Mouse (Mus musculus) heart, embryonic 15.5 days (tissue): Measurements from ENCODE around the gene Adamtsl1. TPM values are rescaled to one million over a fixed set of nuclear protein-coding genes. Genes with fewer than 3 reads are reported as not detected.

ENCODE experiments used
- ATAC-seq: fragments of 200-750 bp; cut with Nextera tagmentation; replicated peaks from 2 replicates; pipeline ENCODE4 v1.8.0; 2017; ENCODE audit warnings: low read depth, moderate TSS enrichment; ENCODE audit not compliant: insufficient number of reproducible peaks, insufficient read depth, low FRiP score
- H3K27ac ChIP-seq: fragments of 300-500 bp; sonication (generic); 2 replicates; pipeline ENCODE4 v1.5.1; 2015; ENCODE audit warnings: mild to moderate bottlenecking, inconsistent platforms
- H3K27me3 ChIP-seq: fragments of 300-500 bp; sonication (generic); 2 replicates; pipeline ENCODE4 v1.6.1; 2015; ENCODE audit warnings: inconsistent platforms
- H3K36me3 ChIP-seq: fragments of 300-500 bp; sonication (generic); 2 replicates; pipeline ENCODE4 v1.6.1; 2015; ENCODE audit warnings: mild to moderate bottlenecking, inconsistent platforms
- H3K4me1 ChIP-seq: fragments of 300-500 bp; sonication (generic); replicated peaks from 2 replicates; pipeline ENCODE4 v1.6.1; 2015; ENCODE audit warnings: inconsistent platforms
- H3K4me2 ChIP-seq: fragments of 300-500 bp; sonication (generic); 2 replicates; pipeline ENCODE4 v1.6.1; 2015; ENCODE audit warnings: inconsistent platforms, mild to moderate bottlenecking, moderate library complexity
- H3K4me3 ChIP-seq: fragments of 300-500 bp; sonication (generic); 2 replicates; pipeline ENCODE4 v1.5.1; 2015; ENCODE audit warnings: mild to moderate bottlenecking, inconsistent platforms
- H3K9ac ChIP-seq: fragments of 300-500 bp; sonication (generic); 2 replicates; pipeline ENCODE4 v1.6.1; 2015; ENCODE audit warnings: mild to moderate bottlenecking, inconsistent platforms
- H3K9me3 ChIP-seq: fragments of 300-500 bp; sonication (generic); replicated peaks from 2 replicates; pipeline ENCODE4 v1.6.1; 2016; ENCODE audit warnings: inconsistent platforms
- WGBS: fragments of 180-500 bp; shearing (Covaris S2); methylation state at CpG from one replicate; pipeline ENCODE4 v1.1.7; 2015; ENCODE audit warnings: mixed read lengths; 5-methylcytosine and 5-hydroxymethylcytosine counted together
- polyA plus RNA-seq: library from polyadenylated mRNA; unstranded; fragments of >200 nt; fragmentation: Nextera tagmentation; extraction: Ambion mirVana; gene quantifications from 2 replicates; pipeline ENCODE4 v1.2.1, GENCODE M21; 2015

The Adamtsl1 gene
- polyA plus RNA-seq, 1 experiment from 2014 or later, result 9.8 TPM

GRCm38 (mm10) chr4:85814418-85814817 is 300.4 kb downstream of the Adamtsl1 start:
- no peak for ATAC-seq
- Histone ChIP-seq H3K9me3 (no peaks in the 10 kb centered on the region), H3K27me3 (no peaks in the 10 kb centered on the region), H3K9ac (no peak overlapping the region), H3K4me2 (no peak overlapping the region), H3K4me1 (no peaks in the 10 kb centered on the region), H3K4me3 (no peak overlapping the region), H3K27ac (no peak overlapping the region), H3K36me3 (no peaks in the 10 kb centered on the region)
- WGBS, result 55% methylated on average over 3 of the region's 3 CpGs

DNA sequence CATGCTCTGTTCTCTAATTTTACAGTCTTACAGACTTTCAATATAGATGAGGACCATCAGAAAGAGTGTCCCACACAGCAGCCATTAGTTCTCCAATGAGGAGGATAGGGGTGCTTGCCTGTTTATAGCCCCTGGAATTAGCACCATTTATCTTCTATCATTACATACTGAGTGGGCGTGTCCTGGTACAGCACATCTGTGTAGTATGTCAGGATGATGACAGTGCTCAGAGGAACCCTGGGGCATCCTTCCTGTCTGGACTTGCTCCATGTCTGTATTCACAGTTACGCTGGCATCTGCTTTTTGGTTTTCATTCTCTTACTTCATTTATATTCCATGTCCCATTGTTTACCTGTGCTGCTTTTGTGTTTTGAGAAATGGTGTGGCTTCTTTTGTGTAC is 304.5 kb downstream of the Adamtsl1 start:
- no peak for ATAC-seq
- H3K9me3 ChIP-seq, result no peaks in the 10 kb centered on the region
- no peaks in the 10 kb centered on the region for H3K4me1 ChIP-seq
- WGBS, result 60% methylated on average over 2 of the region's 2 CpGs
- no peak overlapping the region for H3K4me3 ChIP-seq
- no peaks in the 10 kb centered on the region for H3K36me3 ChIP-seq
- H3K27ac ChIP-seq, result no peak overlapping the region
- H3K4me2 ChIP-seq, result no peak overlapping the region
- no peaks in the 10 kb centered on the region for H3K27me3 ChIP-seq
- no peak overlapping the region for H3K9ac ChIP-seq

- 67% methylated on average over 1 of the region's 1 CpGs for WGBS
- ATAC-seq, result no peak
- Histone ChIP-seq H3K9me3 (no peaks in the 10 kb centered on the region), H3K27me3 (no peaks in the 10 kb centered on the region), H3K4me3 (no peak overlapping the region), H3K27ac (no peak overlapping the region), H3K9ac (no peak overlapping the region), H3K4me1 (no peaks in the 10 kb centered on the region), H3K4me2 (no peak overlapping the region), H3K36me3 (no peaks in the 10 kb centered on the region)
Measured at GRCm38 (mm10) chr4:85819169-85819568, 305.2 kb downstream of the Adamtsl1 start.

DNA sequence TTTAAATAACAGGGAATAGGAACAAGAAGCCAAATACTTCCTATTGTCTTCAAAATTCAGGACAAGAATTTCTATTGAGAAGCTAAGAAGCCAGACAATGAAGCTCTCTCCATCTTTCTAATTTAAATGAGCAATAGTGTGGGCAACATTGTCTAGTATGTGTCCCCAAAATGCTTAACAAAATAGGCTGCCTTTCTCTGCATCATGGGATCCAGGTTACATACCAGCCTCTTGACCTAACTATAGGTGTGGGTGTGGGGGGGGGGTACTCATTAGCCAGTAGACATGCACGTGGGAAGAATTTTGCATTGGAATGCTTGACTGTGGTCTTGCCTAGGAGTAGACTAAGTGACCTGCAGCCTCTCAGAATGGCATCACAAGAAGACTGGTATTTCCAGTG is 305.9 kb downstream of the Adamtsl1 start:
- no peaks in the 10 kb centered on the region for H3K36me3 ChIP-seq
- H3K4me3 ChIP-seq, result no peak overlapping the region
- 26% methylated on average over 1 of the region's 1 CpGs for WGBS
- H3K4me1 ChIP-seq, result no peaks in the 10 kb centered on the region
- ATAC-seq, result no peak
- no peak overlapping the region for H3K27ac ChIP-seq
- H3K9ac ChIP-seq, result no peak overlapping the region
- no peaks in the 10 kb centered on the region for H3K27me3 ChIP-seq
- no peak overlapping the region for H3K4me2 ChIP-seq
- H3K9me3 ChIP-seq, result no peaks in the 10 kb centered on the region

DNA sequence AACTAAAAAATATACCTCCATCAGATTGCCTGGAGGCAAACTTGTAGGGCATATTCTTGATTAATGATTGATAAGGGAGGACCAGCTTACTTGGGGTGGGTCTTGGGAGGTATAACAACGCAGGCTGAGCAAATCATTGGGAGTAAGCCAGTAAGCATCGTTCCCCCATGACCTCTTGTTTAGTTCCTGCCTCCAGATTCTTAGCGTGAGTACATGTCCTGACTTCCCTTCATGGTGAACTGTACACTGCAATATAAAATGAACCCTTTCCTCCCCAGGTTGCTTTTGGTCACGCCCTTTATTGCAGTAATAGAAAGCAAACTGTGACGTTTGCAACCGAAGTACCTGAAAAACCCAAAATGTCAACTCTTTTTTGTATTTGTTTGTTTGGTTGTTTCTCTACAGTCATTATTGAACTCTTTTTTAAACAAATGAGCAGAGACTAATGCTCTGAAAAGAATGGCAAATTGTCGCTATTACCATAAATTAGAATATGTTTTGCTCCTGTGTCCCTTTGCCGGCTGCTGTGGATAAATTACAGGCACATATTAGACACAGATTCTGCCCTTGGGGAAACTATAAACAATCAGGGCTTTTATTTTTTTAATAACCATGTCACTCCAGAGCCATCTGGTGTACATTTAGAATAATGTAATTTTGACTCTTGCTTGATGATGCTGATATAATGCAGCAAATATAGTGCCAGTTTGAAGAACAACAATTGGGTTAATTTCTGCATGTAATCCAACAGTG is 310.2 kb downstream of the Adamtsl1 start:
- no peak overlapping the region for H3K27ac ChIP-seq
- no peak overlapping the region for H3K9ac ChIP-seq
- no peaks in the 10 kb centered on the region for H3K9me3 ChIP-seq
- H3K4me1 ChIP-seq, result no peaks in the 10 kb centered on the region
- no peaks in the 10 kb centered on the region for H3K36me3 ChIP-seq
- no peaks in the 10 kb centered on the region for H3K27me3 ChIP-seq
- no peak overlapping the region for H3K4me3 ChIP-seq
- no peak for ATAC-seq
- WGBS, result 77% methylated on average over 8 of the region's 8 CpGs
- H3K4me2 ChIP-seq, result no peak overlapping the region

GRCm38 (mm10) chr4:85824705-85825085 is 310.7 kb downstream of the Adamtsl1 start:
- no peaks in the 10 kb centered on the region for H3K27me3 ChIP-seq
- 55% methylated on average over 1 of the region's 1 CpGs for WGBS
- no peak overlapping the region for H3K27ac ChIP-seq
- no peak overlapping the region for H3K4me3 ChIP-seq
- no peaks in the 10 kb centered on the region for H3K9me3 ChIP-seq
- no peaks in the 10 kb centered on the region for H3K36me3 ChIP-seq
- no peak overlapping the region for H3K9ac ChIP-seq
- ATAC-seq, result no peak
- H3K4me2 ChIP-seq, result no peak overlapping the region
- H3K4me1 ChIP-seq, result no peaks in the 10 kb centered on the region

DNA sequence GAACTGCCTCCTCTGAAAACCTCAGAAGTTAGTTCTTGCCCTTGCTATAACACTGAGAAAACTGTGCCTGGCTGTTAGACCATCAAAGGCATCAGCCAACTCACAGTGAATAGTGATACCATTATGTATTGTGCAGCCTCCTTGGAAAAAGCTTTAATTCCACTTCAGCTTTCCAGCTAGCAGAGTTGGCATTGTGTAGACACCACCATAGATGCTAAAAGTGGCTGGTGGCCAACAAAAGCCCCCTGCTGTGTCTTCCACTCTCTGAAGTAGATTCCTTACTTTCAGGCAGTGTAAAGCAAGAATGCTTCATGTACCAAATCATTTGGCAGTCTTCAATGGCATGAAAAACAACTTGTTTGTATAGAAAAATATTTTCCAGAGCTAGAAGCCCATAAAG is 323.1 kb downstream of the Adamtsl1 start:
- H3K9me3 ChIP-seq, result no peaks in the 10 kb centered on the region
- no peaks in the 10 kb centered on the region for H3K36me3 ChIP-seq
- no peak overlapping the region for H3K4me2 ChIP-seq
- H3K9ac ChIP-seq, result no peak overlapping the region
- peaks cover 8% of the 10 kb centered on the region; the same call in 1 of the 2 replicates for H3K4me1 ChIP-seq
- H3K27me3 ChIP-seq, result no peaks in the 10 kb centered on the region
- no peak overlapping the region for H3K27ac ChIP-seq
- H3K4me3 ChIP-seq, result no peak overlapping the region
- ATAC-seq, result no peak

- ATAC-seq, result no peak
- Histone ChIP-seq H3K9me3 (no peaks in the 10 kb centered on the region), H3K4me2 (no peak overlapping the region), H3K27me3 (no peaks in the 10 kb centered on the region), H3K4me3 (no peak overlapping the region), H3K36me3 (no peaks in the 10 kb centered on the region), H3K9ac (no peak overlapping the region), H3K4me1 (peaks cover 10% of the 10 kb centered on the region; the same call in 1 of the 2 replicates), H3K27ac (no peak overlapping the region)
- WGBS, result 54% methylated on average over 5 of the region's 5 CpGs
Measured at GRCm38 (mm10) chr4:85837532-85837965, 323.6 kb downstream of the Adamtsl1 start.

DNA sequence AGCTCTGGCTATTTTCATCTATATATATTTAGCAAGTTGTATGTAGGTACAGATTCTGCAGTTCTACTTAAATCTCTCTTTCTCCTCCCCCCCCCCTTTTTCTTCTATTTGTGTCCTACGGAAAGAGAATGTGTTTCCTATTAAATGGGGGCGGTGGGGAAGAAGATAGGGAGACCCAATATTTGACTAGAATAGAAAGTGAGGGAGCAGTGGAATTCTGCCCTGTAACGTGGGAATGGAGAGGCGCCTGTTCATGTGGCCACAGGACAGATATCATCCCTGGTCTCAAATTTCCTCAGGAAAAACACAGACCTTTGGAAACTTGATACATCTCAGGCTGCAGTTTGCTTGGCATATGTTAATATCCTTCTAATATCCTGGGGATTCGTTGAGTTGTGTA is 324.1 kb downstream of the Adamtsl1 start:
- WGBS, result 33% methylated on average over 5 of the region's 5 CpGs
- no peak overlapping the region for H3K27ac ChIP-seq
- H3K27me3 ChIP-seq, result no peaks in the 10 kb centered on the region
- H3K4me2 ChIP-seq, result no peak overlapping the region
- no peak for ATAC-seq
- H3K4me3 ChIP-seq, result no peak overlapping the region
- peaks cover 10% of the 10 kb centered on the region; the same call in 1 of the 2 replicates for H3K4me1 ChIP-seq
- no peaks in the 10 kb centered on the region for H3K9me3 ChIP-seq
- H3K9ac ChIP-seq, result no peak overlapping the region
- H3K36me3 ChIP-seq, result no peaks in the 10 kb centered on the region

GRCm38 (mm10) chr4:85842113-85842512 is 328.1 kb downstream of the Adamtsl1 start:
- Histone ChIP-seq H3K4me2 (no peak overlapping the region), H3K27ac (no peak overlapping the region)
- 54% methylated on average over 9 of the region's 9 CpGs for WGBS

DNA sequence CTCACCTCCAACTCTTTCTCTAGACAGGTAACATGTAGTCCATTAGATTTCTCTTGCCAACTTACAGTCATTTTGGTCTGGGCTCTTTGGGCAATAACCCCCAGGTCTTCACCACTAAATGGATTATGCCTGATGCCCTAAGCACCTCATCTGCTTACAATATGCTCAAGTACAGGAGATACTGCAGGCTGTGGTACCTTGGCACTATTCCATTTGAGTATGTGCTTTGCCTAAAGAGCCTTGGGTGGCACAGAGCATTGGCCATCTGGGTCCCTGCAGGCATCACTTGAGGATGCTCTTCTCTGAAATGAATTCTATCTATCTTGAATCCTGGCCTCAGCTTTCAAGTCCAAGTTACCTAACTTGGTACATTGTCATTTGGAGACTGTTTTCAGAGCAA is 330.4 kb downstream of the Adamtsl1 start:
- H3K27me3 ChIP-seq, result no peaks in the 10 kb centered on the region
- no peaks in the 10 kb centered on the region for H3K9me3 ChIP-seq
- 0 out of 2 replicates have a peak, but pooled peaks cover 2% of the 10 kb centered on the region for H3K4me1 ChIP-seq
- H3K27ac ChIP-seq, result no peak overlapping the region
- no peak overlapping the region for H3K9ac ChIP-seq
- no peak for ATAC-seq
- H3K4me2 ChIP-seq, result no peak overlapping the region
- no peaks in the 10 kb centered on the region for H3K36me3 ChIP-seq
- no peak overlapping the region for H3K4me3 ChIP-seq

More at GRCm38 (mm10) chr4:85842113-85842512, 328.1 kb downstream of the Adamtsl1 start:
- Histone ChIP-seq H3K36me3 (no peaks in the 10 kb centered on the region), H3K9me3 (no peaks in the 10 kb centered on the region), H3K27me3 (no peaks in the 10 kb centered on the region), H3K4me1 (peaks cover 10% of the 10 kb centered on the region; the same call in 1 of the 2 replicates), H3K9ac (no peak overlapping the region), H3K4me3 (no peak overlapping the region)
- no peak for ATAC-seq

DNA sequence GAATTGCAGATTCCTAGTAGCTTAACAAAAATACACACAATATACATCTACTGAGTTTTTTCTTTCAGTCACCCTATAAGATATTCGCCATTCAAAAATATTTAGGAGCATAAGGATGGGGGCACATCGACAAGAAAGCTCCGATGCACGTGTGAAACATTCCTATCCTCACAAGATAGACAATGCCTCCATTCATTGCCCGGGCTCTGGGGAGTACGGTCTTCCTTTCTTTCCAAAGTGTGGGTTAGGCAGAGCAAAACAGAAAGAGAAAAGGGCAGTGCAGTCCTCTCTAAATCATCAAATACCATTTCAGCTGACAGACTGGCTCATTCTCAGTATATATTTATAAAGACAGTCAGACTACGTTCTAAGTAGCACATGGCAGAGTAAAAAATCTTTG is 332.0 kb downstream of the Adamtsl1 start:
- Histone ChIP-seq H3K9me3 (no peaks in the 10 kb centered on the region), H3K9ac (no peak overlapping the region), H3K4me2 (no peak overlapping the region), H3K4me3 (no peak overlapping the region), H3K27me3 (no peaks in the 10 kb centered on the region), H3K4me1 (0 out of 2 replicates have a peak, but pooled peaks cover 2% of the 10 kb centered on the region), H3K36me3 (no peaks in the 10 kb centered on the region), H3K27ac (no peak overlapping the region)
- 63% methylated on average over 7 of the region's 7 CpGs for WGBS
- ATAC-seq, result no peak
